Mouse (Mus musculus): Measurements from ENCODE around the gene Nppc.

DNA sequence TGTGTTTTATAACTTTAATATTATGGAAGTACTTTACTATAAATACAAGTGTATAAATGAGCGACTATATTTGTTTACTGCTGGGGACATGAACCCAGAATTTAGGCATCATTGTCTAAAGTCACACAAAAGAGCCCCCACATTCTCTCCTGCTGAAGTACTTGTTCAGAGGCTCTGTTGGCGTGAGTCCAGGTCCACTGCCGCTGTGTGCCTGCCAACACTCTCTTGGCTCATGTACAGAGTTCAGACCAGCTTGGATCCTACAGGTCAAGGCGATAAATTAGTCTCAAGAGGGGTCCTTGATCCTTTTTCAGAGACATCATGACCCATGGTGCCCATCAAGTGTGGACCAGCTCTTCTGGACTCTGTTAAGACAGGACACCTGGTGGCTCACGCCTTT lies 13.3 kb downstream of the Nppc start:
- TF ChIP-seq POLR2A (IDR thresholded peaks at IDR 0.05; ENCODE audit: low read depth, low read length), result no peak
- TF ChIP-seq CTCF (IDR thresholded peaks at IDR 0.05; ENCODE audit: borderline replicate concordance, insufficient read depth, low read length), result no peak

Measured in embryonic fibroblast, embryonic 13.5 days (primary cell).